25 mouse cellular contexts compared by ENCODE assay signal in genomic region chr13:83650807-83651206, GRCm38 (mm10).
"Had no signal": no experiment of that assay in that cellular context is flagged by ENCODE, and none has a peak within 500 bp of the region (broad histone marks: within the 10 kb centered on the region; RNA-seq: fewer than 3 reads in every experiment).

No protein-coding gene starts in this region.

- H3K9ac ChIP-seq: heart, embryonic 13.5 days; heart, embryonic 15.5 days; hindbrain, embryonic 13.5 days; hindbrain, embryonic 15.5 days; kidney, embryonic 15.5 days; limb, embryonic 12.5 days had no signal

- H3K4me1 ChIP-seq: kidney, embryonic 15.5 days; limb, embryonic 10.5 days; limb, embryonic 12.5 days had no signal

- DNase-seq: gastrocnemius, postnatal 14 days; gastrocnemius, postnatal 36 days; heart, adult 11 months; heart, adult 2 months; heart, postnatal 14 days; heart, postnatal 36 days; kidney, adult 11 months; kidney, adult 2 months; kidney, adult 9 months; kidney, postnatal 14 days; kidney, postnatal 36 days; liver, embryonic 13.5 days had no signal

- ATAC-seq: hindbrain, postnatal 0 days; intestine, embryonic 16.5 days had no signal

- H3K27me3 ChIP-seq: heart, embryonic 13.5 days; heart, embryonic 15.5 days; hindbrain, embryonic 13.5 days; hindbrain, embryonic 15.5 days; kidney, embryonic 15.5 days; limb, embryonic 12.5 days; liver, embryonic 13.5 days had no signal

- H3K4me2 ChIP-seq: heart, embryonic 11.5 days; heart, embryonic 13.5 days; heart, embryonic 15.5 days; hindbrain, embryonic 13.5 days; hindbrain, embryonic 15.5 days; kidney, embryonic 15.5 days; limb, embryonic 12.5 days; liver, embryonic 11.5 days had no signal

- H3K4me3 ChIP-seq: heart, adult 2 months; heart, embryonic 13.5 days; heart, embryonic 15.5 days; hindbrain, embryonic 13.5 days; hindbrain, embryonic 15.5 days; kidney, embryonic 15.5 days; layer of hippocampus, adult 2 months; limb, embryonic 10.5 days; limb, embryonic 12.5 days; liver, embryonic 13.5 days had no signal

- H3K36me3 ChIP-seq: hindbrain, embryonic 13.5 days; hindbrain, embryonic 15.5 days; kidney, embryonic 15.5 days; limb, embryonic 10.5 days; limb, embryonic 12.5 days; liver, embryonic 13.5 days had no signal

- H3K27ac ChIP-seq: heart, adult 2 months; heart, embryonic 13.5 days; heart, embryonic 15.5 days; hindbrain, embryonic 13.5 days; hindbrain, embryonic 15.5 days; hindbrain, postnatal 0 days; kidney, embryonic 15.5 days; kidney, postnatal 0 days; limb, embryonic 10.5 days; limb, embryonic 12.5 days had no signal

- H3K9me3 ChIP-seq: heart, embryonic 13.5 days; heart, embryonic 15.5 days; hindbrain, embryonic 13.5 days; hindbrain, embryonic 15.5 days; kidney, embryonic 15.5 days; limb, embryonic 10.5 days; limb, embryonic 12.5 days; liver, embryonic 13.5 days had no signal
